Mouse (Mus musculus) ES-E14 (cell line): Measurements from ENCODE around the gene Vmn2r83. TPM values are rescaled to one million over a fixed set of nuclear protein-coding genes. Genes with fewer than 3 reads are reported as not detected.
A peak's percentile ranks its signal among the peaks of the same experiment; 100 is the strongest.

ENCODE experiments used
- DNase-seq: peaks from one replicate; pipeline ENCODE4 v3.0.0-alpha.2; 2013; ENCODE audit warnings: low read depth, low spot score
- H3K27ac ChIP-seq: 2 replicates; pipeline ENCODE4 v1.5.1; 2012; ENCODE audit warnings: low read depth, mild to moderate bottlenecking, low read length, moderate library complexity, mixed read lengths; ENCODE audit not compliant: poor library complexity, insufficient read depth, severe bottlenecking
- H3K36me3 ChIP-seq: 2 replicates; pipeline ENCODE4 v1.6.1; 2012; ENCODE audit warnings: mild to moderate bottlenecking, low read length, moderate library complexity, mixed read lengths; ENCODE audit not compliant: control insufficient read depth, poor library complexity, insufficient read depth, severe bottlenecking
- H3K4me1 ChIP-seq, 2 experiments: fragments of 150-350 bp in 1 of 2; sonication (generic) in 1 of 2; 2 replicates each; pipeline ENCODE4 v1.6.1; 2012; ENCODE audit warnings: low read length in 2 of 2, mild to moderate bottlenecking in 1 of 2, mixed read lengths in 1 of 2; ENCODE audit not compliant: control insufficient read depth in 2 of 2, insufficient read depth in 2 of 2, poor library complexity in 1 of 2
- H3K4me3 ChIP-seq, 2 experiments: fragments of 150-350 bp in 1 of 2; sonication (generic) in 1 of 2; 2 replicates each; pipeline ENCODE4 v1.5.1; 2012; ENCODE audit warnings: low read length in 2 of 2, low read depth in 1 of 2, mild to moderate bottlenecking in 1 of 2, mixed read lengths in 1 of 2; ENCODE audit not compliant: insufficient read depth in 1 of 2, poor library complexity in 1 of 2, severe bottlenecking in 1 of 2
- H3K9ac ChIP-seq: 2 replicates; pipeline ENCODE4 v1.6.1; 2012; ENCODE audit warnings: low read depth, mild to moderate bottlenecking, low read length, mixed read lengths; ENCODE audit not compliant: poor library complexity, insufficient read depth, severe bottlenecking
- H3K9me3 ChIP-seq: fragments of 150-350 bp; sonication (generic); 2 replicates; pipeline ENCODE4 v1.6.1; 2012; ENCODE audit warnings: low read depth, mild to moderate bottlenecking, low read length; ENCODE audit not compliant: control insufficient read depth, insufficient read depth
- CHD2 ChIP-seq: IDR thresholded peaks from 2 replicates; pipeline ENCODE4 v1.6.1; 2014; ENCODE audit warnings: mild to moderate bottlenecking, low read depth, low read length, inconsistent platforms
- HCFC1 ChIP-seq: IDR thresholded peaks from 2 replicates; pipeline ENCODE4 v1.6.1; 2012; ENCODE audit warnings: low read length, inconsistent platforms, borderline replicate concordance; ENCODE audit not compliant: insufficient read depth
- MAFK ChIP-seq: IDR thresholded peaks from 2 replicates; pipeline ENCODE4 v1.6.1; 2014; ENCODE audit warnings: mild to moderate bottlenecking, low read depth, low read length, inconsistent platforms; ENCODE audit not compliant: insufficient read depth
- ZC3H11A ChIP-seq: IDR thresholded peaks from 2 replicates; pipeline ENCODE4 v1.6.1; 2012; ENCODE audit warnings: low read depth, mild to moderate bottlenecking, inconsistent platforms, low read length, borderline replicate concordance
- ZNF384 ChIP-seq: IDR thresholded peaks from 2 replicates; pipeline ENCODE4 v1.6.1; 2012; ENCODE audit warnings: low read depth, low read length, inconsistent platforms
- in situ Hi-C, 2 experiments: fragments of 600-800 bp; cut with MboI; formaldehyde crosslinking; loops; one replicate each; pipeline ENCODE4 v1.15.1; 2025; ENCODE audit warnings: low sequenced_read_pairs in 2 of 2, inconsistent platforms in 1 of 2; ENCODE audit not compliant: unreplicated experiment in 2 of 2
- total RNA-seq: library from RNA; depleted of rRNA; stranded (reverse); fragments of 300-350 nt; gene quantifications from 2 replicates; pipeline ENCODE4 v1.2.3, GENCODE M21; 2012

Vmn2r83 gene
- total RNA-seq, 1 experiment: not detected

DNA sequence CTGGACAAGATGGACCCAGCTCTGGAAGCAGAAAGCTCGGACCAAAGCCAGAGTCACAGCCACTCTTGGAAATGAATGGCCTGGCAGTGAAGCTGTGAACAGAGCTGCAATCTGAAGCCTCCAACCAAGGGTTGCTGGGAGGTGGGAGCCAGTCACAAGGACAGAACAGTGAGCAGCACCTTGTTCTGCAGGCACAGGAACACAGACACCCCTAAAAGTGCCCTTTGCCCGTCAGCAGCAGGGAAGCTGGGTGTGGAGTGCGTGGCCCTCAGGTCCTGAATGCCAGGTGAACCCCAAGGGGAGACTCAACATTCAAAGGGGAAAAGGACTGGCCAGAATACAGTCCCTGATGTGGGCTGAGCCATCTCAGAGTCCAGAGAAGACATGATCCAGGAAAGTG lies 63.1 kb downstream of the Vmn2r83 start:
- DNase-seq: no peak
- no peaks in the 10 kb centered on the region for H3K9me3 ChIP-seq
- no peak overlapping the region for H3K9ac ChIP-seq
- in situ Hi-C loops: no loop called here
- no peak overlapping the region for H3K27ac ChIP-seq
- no peak overlapping the region for H3K4me3 ChIP-seq
- H3K36me3 ChIP-seq: no peaks in the 10 kb centered on the region; the same call in 1 of the 2 replicates
- peaks cover 0 to 10% of the 10 kb centered on the region in 2 experiments; a peak in 2 of 4 replicates for H3K4me1 ChIP-seq
- TF ChIP-seq MAFK: no peak

DNA sequence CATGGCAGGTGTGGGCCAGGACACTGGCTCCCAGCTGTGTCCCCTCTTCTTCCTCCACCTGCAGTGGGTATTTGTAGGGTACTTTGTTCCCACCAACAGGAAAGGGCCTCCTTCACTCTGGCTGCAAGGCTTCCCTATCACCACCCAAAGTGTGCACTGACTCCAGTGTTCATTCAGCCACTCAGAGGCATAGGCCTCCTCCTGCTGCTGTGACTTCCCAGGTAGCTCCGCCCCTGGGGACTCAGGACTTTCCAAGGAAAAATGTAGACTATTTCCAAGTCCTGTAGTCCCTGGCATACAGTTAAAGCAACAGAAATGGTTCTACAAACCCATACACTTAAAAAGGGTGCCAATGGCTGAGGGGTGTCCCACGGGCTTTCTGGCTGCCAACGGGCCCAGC lies 64.1 kb downstream of the Vmn2r83 start:
- peak overlapping the region; percentile 48 for H3K9ac ChIP-seq
- H3K4me1 ChIP-seq: peaks cover 0 to 10% of the 10 kb centered on the region in 2 experiments; a peak in 2 of 4 replicates
- no peak for DNase-seq
- H3K27ac ChIP-seq: no peak overlapping the region
- H3K36me3 ChIP-seq: no peaks in the 10 kb centered on the region; the same call in 1 of the 2 replicates
- in situ Hi-C loops: no loop called here
- peak overlapping the region; percentile 81 to 83 for H3K4me3 ChIP-seq
- no peak for TF ChIP-seq CHD2
- no peak for TF ChIP-seq MAFK
- TF ChIP-seq HCFC1: no peak
- no peak for TF ChIP-seq ZNF384
- TF ChIP-seq ZC3H11A: no peak
- no peaks in the 10 kb centered on the region for H3K9me3 ChIP-seq

DNA sequence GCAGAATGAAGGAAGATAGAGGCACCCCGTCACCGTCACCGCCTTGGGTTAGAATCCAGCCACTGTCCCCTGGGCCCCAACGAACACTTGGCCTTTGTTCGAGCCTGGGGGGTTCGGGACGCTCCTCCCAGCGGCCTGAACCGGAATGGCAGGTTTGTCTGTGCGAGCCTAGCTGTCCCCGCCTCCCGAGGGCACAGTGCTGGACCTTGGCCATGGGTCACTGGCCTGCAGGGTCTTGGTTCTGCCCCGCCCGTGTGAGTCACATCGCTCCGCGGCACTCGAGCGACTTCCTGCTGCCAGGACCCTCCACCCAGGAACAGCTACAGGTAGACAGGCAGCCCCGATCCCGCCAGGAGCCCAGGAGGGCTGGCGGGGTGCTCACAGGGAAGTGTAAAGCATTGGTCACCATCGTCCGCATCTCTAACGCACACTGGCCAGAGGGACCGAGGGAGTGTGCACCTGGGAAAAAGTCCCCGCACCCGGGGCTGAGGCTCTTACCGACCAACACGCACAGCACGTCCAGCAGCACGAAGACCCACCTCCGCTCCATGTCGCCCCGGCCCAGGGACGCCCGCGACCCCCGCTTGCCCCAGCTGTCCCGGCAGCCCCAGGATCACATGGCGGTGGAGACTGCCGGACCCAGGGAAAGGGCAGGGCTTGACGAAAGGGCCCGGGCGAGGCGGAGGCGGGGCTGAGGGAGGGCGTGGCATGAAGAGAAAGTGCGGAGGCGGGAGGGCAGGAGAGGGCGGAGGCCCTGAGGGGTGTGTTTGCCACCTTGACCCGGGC lies 64.8 kb downstream of the Vmn2r83 start, which contains the start of gene Plpp2:
Plpp2 (minus strand) TSS at position 671 of the 786 bp plus-strand sequence.
- peak; percentile 62 for DNase-seq
- TF ChIP-seq ZNF384 (no peak), HCFC1 (no peak), CHD2 (no peak), MAFK (no peak), ZC3H11A (no peak)
- Histone ChIP-seq H3K9ac (peak within 1 kb of the TSS; percentile 48), H3K4me1 (peaks cover 0 to 10% of the 10 kb centered on the region in 2 experiments; a peak in 2 of 4 replicates), H3K36me3 (no peaks in the 10 kb centered on the region; the same call in 1 of the 2 replicates), H3K27ac (no peak within 1 kb of the TSS), H3K4me3 (peak within 1 kb of the TSS; percentile 81 to 83), H3K9me3 (no peaks in the 10 kb centered on the region)
- in situ Hi-C loops: no loop called here

DNA sequence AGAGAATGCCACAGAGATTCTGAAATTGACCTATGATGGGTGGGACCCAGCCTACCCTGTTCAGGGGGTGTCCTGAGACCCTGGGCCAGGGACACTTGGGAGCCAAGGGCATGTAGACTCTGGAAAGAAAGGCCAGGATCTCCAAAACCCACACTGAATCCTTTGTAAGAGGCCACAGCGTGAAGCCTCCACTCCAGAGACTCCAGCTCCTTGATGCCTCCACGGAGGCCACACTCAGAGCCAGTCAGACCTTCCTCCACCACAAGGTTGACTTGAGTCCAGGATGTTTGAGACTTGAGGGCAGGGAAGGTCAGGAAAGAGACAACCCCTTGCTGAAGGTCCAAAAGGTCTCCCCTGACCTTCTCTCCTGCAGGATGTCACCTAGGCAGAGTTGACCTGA lies 65.9 kb downstream of the Vmn2r83 start:
- no peak overlapping the region for H3K9ac ChIP-seq
- no peak overlapping the region for H3K27ac ChIP-seq
- no peaks in the 10 kb centered on the region for H3K9me3 ChIP-seq
- in situ Hi-C loops: no loop called here
- H3K36me3 ChIP-seq: no peaks in the 10 kb centered on the region; the same call in 1 of the 2 replicates
- H3K4me1 ChIP-seq: peaks cover 0 to 10% of the 10 kb centered on the region in 2 experiments; a peak in 2 of 4 replicates
- no peak for DNase-seq
- TF ChIP-seq MAFK (no peak), CHD2 (no peak), HCFC1 (no peak), ZNF384 (no peak), ZC3H11A (no peak)
- H3K4me3 ChIP-seq: no peak overlapping the region
